Mouse (Mus musculus) subcutaneous adipose tissue, adult 2 months (tissue): ENCODE measurements around the gene Crnkl1. TPM values are rescaled to one million over a fixed set of nuclear protein-coding genes. Genes with fewer than 3 reads are reported as not detected.

ENCODE experiments used
- polyA plus RNA-seq: library from polyadenylated mRNA; depleted of rRNA; stranded (reverse); fragments of >200 nt; gene quantifications from 2 replicates; pipeline ENCODE4 v1.2.3, GENCODE M21; 2012; ENCODE audit warnings: low replicate concordance; rRNA removed

The Crnkl1 gene
- 5.6 and 11.4 TPM in 2 replicates for polyA plus RNA-seq

GRCm38 (mm10) chr2:145934339-145935231 lies at the start of gene Crnkl1, which contains the start of gene Cfap61:
Gene Crnkl1, minus strand, starts transcription at chr2:145935014.
Gene Cfap61, plus strand, starts transcription at chr2:145934784.

GRCm38 (mm10) chr2:145901861-145902260 lies 33.0 kb downstream of the Crnkl1 start, which contains the start of gene Naa20:
Gene Naa20, plus strand, starts transcription at chr2:145902099.

Other genes starting within 250 kb of the Crnkl1 start
- gene Naa20, start 32.9 kb downstream of the Crnkl1 start, polyA plus RNA-seq: 35.4 and 38.8 TPM in 2 replicates
- 0.81 TPM in 1 of 2 replicates, not detected in the other for gene Cfap61, start 230 bp downstream of the Crnkl1 start, polyA plus RNA-seq